Mouse (Mus musculus) heart, embryonic 16.5 days (tissue): Measurements from ENCODE around the gene Ppox. TPM values are rescaled to one million over a fixed set of nuclear protein-coding genes. Genes with fewer than 3 reads are reported as not detected.
"Not testable (repeated sequence)": the region's sequence is repeated elsewhere in the genome, so short reads cannot be mapped to it uniquely, and the experiment has no call there.

Experiments
- ATAC-seq: fragments of 200-750 bp; cut with Nextera tagmentation; replicated peaks from 2 replicates; pipeline ENCODE4 v1.8.0; 2017; ENCODE audit warnings: moderate number of reproducible peaks; ENCODE audit not compliant: insufficient read depth, low FRiP score; ENCODE audit errors: extremely low read depth
- H3K27ac ChIP-seq: fragments of 300-500 bp; sonication (generic); 2 replicates; pipeline ENCODE4 v1.5.1; 2014; ENCODE audit warnings: mild to moderate bottlenecking, low read length, control low read depth, moderate library complexity
- H3K27me3 ChIP-seq: fragments of 300-500 bp; sonication (generic); 2 replicates; pipeline ENCODE4 v1.6.1; 2014; ENCODE audit warnings: low read length, mixed read lengths; ENCODE audit not compliant: control insufficient read depth, insufficient read depth
- H3K36me3 ChIP-seq: fragments of 300-500 bp; sonication (generic); 2 replicates; pipeline ENCODE4 v1.6.1; 2014; ENCODE audit not compliant: control insufficient read depth, insufficient read depth
- H3K4me1 ChIP-seq: fragments of 300-500 bp; sonication (generic); 2 replicates; pipeline ENCODE4 v1.6.1; 2014; ENCODE audit warnings: low read length, mixed read lengths; ENCODE audit not compliant: control insufficient read depth, insufficient read depth
- H3K4me2 ChIP-seq: fragments of 300-500 bp; sonication (generic); 2 replicates; pipeline ENCODE4 v1.6.1; 2014; ENCODE audit warnings: low read depth, mild to moderate bottlenecking, control low read depth, low read length
- H3K4me3 ChIP-seq: fragments of 300-500 bp; sonication (generic); 2 replicates; pipeline ENCODE4 v1.5.1; 2014; ENCODE audit warnings: mild to moderate bottlenecking, control low read depth, low read length
- H3K9ac ChIP-seq: fragments of 300-500 bp; sonication (generic); 2 replicates; pipeline ENCODE4 v1.6.1; 2014; ENCODE audit warnings: low read length, control low read depth
- H3K9me3 ChIP-seq: fragments of 300-500 bp; sonication (generic); replicated peaks from 2 replicates; pipeline ENCODE4 v1.6.1; 2016; ENCODE audit warnings: low read length; ENCODE audit not compliant: control insufficient read depth
- WGBS: fragments of 180-500 bp; shearing (Covaris S2); extraction: QIAGEN DNeasy Blood & Tissue Kit; methylation state at CpG from one replicate; pipeline ENCODE4 v1.1.7; 2014; 5-methylcytosine and 5-hydroxymethylcytosine counted together
- polyA plus RNA-seq: library from polyadenylated mRNA; unstranded; fragments of >200 nt; fragmentation: Nextera tagmentation; extraction: Ambion mirVana; gene quantifications from 2 replicates; pipeline ENCODE4 v1.2.1, GENCODE M21; 2015

The Ppox gene
- polyA plus RNA-seq, 1 experiment from 2014 or later: 32.4 TPM

DNA sequence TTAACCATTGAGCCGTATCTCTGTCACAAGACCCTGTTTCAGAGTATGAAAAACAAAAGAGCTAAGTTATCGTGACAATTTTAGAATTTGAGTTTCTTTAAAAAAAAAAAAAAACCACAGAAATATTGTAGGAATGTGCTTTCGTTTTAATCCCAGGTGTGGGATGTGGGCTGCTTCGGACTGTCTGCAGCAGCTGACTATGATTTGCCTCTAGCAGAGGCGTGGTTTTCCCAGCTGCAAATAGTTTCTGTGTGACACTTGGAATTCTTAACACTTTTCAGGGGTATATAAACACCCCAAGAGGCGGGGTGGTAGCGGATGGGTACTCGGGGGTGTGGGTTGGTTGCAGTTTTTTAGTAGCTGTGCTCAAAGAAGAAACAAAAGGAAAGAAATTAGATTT is 35.6 kb downstream of the Ppox start:
- no peak for ATAC-seq
- H3K4me3 ChIP-seq: no peak overlapping the region
- H3K27ac ChIP-seq: no peak overlapping the region
- WGBS: 81% methylated on average over 8 of the region's 8 CpGs
- no peaks in the 10 kb centered on the region for H3K9me3 ChIP-seq
- no peak overlapping the region; the same call in 1 of the 2 replicates for H3K9ac ChIP-seq
- H3K36me3 ChIP-seq: peaks cover 26% of the 10 kb centered on the region
- H3K4me2 ChIP-seq: no peak overlapping the region; the same call in 1 of the 2 replicates
- no peaks in the 10 kb centered on the region for H3K27me3 ChIP-seq
- H3K4me1 ChIP-seq: peaks cover 21% of the 10 kb centered on the region

DNA sequence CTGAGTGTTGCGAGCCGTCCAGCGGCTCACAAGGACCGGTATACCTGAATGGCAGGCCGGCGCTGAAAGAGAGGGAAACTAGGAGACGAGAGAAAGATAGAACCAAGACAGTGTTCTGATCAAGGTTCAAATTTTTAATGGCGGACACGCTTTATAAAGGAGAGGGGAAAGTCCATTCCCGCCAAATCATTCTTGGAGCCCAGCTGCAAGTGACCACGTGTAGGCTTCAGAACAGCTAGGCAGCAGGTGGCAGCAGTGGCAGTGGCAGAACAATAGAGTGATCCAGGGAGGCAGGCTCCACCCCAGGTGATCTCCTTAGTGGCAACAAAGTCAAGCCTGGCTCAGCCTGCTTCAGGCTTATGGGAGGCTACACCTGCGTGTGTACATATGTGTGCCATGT is 39.0 kb downstream of the Ppox start:
- ATAC-seq, H3K4me2 ChIP-seq, H3K9ac ChIP-seq, H3K9me3 ChIP-seq, H3K4me1 ChIP-seq, H3K27me3 ChIP-seq, H3K4me3 ChIP-seq, H3K27ac ChIP-seq: not testable (repeated sequence)
- peaks cover 52% of the 10 kb centered on the region for H3K36me3 ChIP-seq
- 88% methylated on average over 12 of the region's 12 CpGs for WGBS

DNA sequence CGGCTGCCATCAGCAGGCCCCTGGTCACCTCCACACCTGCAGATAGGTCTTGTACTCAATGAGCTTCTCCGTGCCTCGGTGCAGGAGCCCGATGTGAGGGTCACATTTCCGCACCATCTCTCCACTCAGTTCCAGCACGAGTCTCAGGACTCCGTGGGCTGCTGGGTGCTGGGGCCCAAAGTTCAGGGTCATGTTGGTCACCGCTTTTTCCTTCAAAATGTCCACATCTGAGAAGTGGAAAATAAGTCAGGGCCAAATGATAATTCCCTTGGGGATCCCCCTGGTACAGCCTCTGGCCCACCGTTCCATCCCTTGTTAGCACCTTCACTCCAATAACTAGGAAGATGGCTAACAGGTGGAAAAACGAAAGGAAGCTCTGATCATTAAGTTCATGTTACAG is 40.1 kb downstream of the Ppox start:
- ATAC-seq: no peak
- Histone ChIP-seq H3K27ac (no peak overlapping the region), H3K4me3 (no peak overlapping the region), H3K9me3 (no peaks in the 10 kb centered on the region), H3K36me3 (peaks cover 62% of the 10 kb centered on the region), H3K4me1 (peaks cover 6% of the 10 kb centered on the region), H3K4me2 (no peak overlapping the region), H3K9ac (no peak overlapping the region), H3K27me3 (no peaks in the 10 kb centered on the region)
- 88% methylated on average over 10 of the region's 10 CpGs for WGBS

DNA sequence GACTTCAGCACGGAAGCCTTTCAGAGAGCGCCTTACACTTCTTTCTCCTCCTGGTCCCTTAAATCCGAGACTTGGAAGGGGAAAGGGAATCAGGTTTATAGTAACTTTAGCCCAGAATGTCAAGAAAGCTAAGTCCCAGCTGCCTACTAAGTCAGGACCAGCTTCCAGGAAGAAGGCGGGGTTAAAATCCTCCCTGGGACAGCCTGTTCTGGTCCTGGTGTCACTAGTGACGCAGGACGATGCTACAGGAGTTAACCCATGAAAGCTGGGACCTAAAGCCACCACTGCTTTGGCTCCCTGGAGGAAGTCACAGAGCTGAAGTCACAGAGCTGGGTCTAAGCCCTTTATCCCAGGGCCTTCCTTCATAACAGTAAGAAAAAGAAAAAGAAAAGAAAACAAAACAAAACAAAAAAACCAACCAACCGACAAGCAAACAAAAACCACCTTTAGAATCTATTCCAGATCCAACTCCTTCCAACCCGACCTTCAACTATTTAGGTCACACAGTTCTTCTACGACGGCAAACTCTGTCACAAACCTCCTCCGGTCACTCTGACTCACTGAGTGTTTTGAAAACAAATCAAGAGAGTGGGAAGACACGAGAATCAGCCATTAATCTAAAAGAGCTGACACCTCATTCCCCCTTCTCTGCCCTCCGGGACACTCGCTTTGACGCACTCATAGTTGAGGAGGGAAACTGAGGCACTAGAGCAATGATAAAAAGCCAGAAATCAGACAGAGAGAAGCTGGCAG is 40.8 kb downstream of the Ppox start:
- H3K9me3 ChIP-seq: no peaks in the 10 kb centered on the region
- H3K27me3 ChIP-seq: no peaks in the 10 kb centered on the region
- H3K27ac ChIP-seq: no peak overlapping the region
- WGBS: 72% methylated on average over 15 of the region's 15 CpGs
- no peak for ATAC-seq
- peaks cover 8% of the 10 kb centered on the region for H3K4me1 ChIP-seq
- no peak overlapping the region for H3K9ac ChIP-seq
- H3K4me2 ChIP-seq: no peak overlapping the region
- no peak overlapping the region for H3K4me3 ChIP-seq
- peaks cover 67% of the 10 kb centered on the region for H3K36me3 ChIP-seq

DNA sequence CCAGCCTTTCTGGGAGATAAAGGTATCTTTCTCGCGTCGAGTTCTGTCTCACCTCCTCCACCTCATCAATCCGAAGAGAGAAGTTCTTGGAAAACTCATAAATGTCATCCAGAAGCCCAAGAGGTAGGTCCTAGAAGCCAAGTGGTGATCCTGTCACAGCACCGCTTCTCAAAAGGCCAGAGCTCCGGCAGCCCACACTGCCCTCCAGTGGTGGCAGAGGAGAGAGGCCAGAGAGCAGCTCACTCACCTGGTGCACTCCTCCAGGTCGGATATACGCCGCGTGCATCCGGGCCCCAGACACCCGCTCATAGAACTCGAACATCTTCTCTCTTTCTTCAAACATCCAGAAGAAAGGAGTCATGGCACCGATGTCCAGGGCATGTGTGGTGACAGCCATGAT is 42.5 kb downstream of the Ppox start:
- no peak overlapping the region for H3K4me2 ChIP-seq
- H3K27me3 ChIP-seq: no peaks in the 10 kb centered on the region
- peaks cover 8% of the 10 kb centered on the region for H3K4me1 ChIP-seq
- 77% methylated on average over 14 of the region's 14 CpGs for WGBS
- H3K4me3 ChIP-seq: no peak overlapping the region
- H3K9ac ChIP-seq: no peak overlapping the region
- no peak overlapping the region for H3K27ac ChIP-seq
- no peak for ATAC-seq
- H3K9me3 ChIP-seq: no peaks in the 10 kb centered on the region
- H3K36me3 ChIP-seq: peaks cover 71% of the 10 kb centered on the region

DNA sequence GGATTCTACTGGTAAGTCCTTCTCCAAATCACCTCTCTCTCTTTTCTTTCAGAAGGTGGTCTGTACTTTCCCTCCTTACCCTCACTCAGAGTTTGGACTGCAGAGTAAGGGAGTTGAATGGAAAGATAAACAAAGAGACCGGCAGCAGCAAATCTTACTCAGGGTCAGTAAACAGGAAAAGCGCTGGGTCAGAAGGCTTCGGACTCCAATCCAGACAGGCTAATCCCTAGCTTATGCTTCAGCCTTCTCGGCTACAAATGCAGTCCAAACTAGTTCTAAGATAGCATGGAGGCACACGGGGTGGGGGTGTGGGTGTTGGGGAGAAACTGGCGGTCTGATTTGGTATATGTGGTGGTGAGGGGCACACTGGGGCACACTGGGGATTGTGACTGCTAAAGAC is 43.5 kb downstream of the Ppox start:
- H3K9ac ChIP-seq: no peak overlapping the region
- H3K36me3 ChIP-seq: peaks cover 61% of the 10 kb centered on the region
- H3K4me1 ChIP-seq: peaks cover 8% of the 10 kb centered on the region
- H3K27ac ChIP-seq: no peak overlapping the region
- H3K4me2 ChIP-seq: no peak overlapping the region
- ATAC-seq: no peak
- no peak overlapping the region for H3K4me3 ChIP-seq
- 74% methylated on average over 6 of the region's 6 CpGs for WGBS
- no peaks in the 10 kb centered on the region for H3K27me3 ChIP-seq
- no peaks in the 10 kb centered on the region for H3K9me3 ChIP-seq

DNA sequence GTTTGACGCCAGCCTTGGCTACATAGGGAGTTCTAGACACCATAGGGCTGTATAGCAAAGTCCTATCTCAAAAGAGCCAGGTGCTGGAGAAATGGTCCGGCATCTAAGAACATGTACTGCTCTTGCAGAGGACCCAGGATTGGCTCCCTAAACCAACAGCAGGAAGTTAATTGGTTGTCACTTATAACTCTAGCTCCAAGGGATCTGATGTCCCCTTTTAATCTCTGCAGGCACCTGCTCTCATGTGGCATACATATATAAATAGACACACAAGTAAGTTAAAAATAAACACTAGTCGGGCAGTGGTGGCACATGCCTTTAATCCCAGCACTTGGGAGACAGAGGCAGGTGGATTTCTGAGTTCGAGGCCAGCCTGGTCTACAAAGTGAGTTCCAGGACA is 45.2 kb downstream of the Ppox start:
- Histone ChIP-seq H3K9ac (no peak overlapping the region), H3K27ac (peak overlapping the region; percentile 61; the same call in 1 of the 2 replicates), H3K27me3 (no peaks in the 10 kb centered on the region), H3K4me2 (no peak overlapping the region), H3K9me3 (no peaks in the 10 kb centered on the region), H3K36me3 (peaks cover 54% of the 10 kb centered on the region), H3K4me3 (no peak overlapping the region), H3K4me1 (peaks cover 8% of the 10 kb centered on the region)
- WGBS: 45% methylated on average over 4 of the region's 4 CpGs
- ATAC-seq: 0 out of 2 replicates have a peak, but pooled peaks have one; percentile 15

DNA sequence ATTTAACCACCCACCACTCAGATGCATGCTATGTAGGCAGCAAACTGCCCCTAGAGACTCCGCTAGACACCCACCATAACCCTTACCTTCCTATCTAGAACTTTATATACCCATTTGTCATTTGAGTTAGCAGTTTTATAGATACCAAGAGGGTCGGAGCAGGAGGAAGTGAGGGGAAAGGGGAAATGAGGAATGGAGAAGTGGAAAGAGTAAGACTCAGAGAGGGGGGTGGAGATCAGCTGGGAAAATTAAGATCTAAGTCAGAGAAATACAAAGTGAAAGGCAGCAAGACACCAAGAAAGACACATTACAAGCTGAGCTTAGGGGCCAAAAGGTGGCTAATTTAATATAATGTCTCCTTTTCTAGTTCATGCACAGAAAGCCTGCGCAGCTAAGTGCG is 46.4 kb downstream of the Ppox start:
- Histone ChIP-seq H3K4me2 (no peak overlapping the region), H3K27ac (0 out of 2 replicates have a peak overlapping the region, but pooled peaks have one; percentile 11), H3K4me1 (peaks cover 8% of the 10 kb centered on the region), H3K4me3 (no peak overlapping the region), H3K9ac (no peak overlapping the region), H3K36me3 (peaks cover 52% of the 10 kb centered on the region), H3K9me3 (no peaks in the 10 kb centered on the region), H3K27me3 (no peaks in the 10 kb centered on the region)
- WGBS: 93% methylated on average over 4 of the region's 4 CpGs
- ATAC-seq: no peak

DNA sequence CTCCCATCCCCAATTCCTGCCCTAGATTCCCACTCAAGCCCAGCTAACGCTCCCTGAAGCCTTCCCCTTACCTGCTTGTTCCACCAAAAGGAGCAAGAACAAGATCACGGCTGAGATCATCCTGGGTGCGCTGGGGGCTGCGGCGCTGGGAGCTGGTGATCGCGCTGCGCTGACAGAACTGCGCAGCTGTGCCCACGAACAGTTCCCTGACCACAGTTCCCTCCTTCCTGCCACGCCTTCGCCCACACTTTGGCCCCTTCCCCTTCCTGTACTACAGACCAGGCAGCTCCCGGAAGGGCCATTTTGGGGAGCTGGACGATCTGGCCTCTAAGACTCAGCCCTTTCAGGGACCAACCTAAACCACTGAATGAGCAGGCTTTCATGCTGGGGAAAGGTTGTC is 46.9 kb downstream of the Ppox start, which contains the start of gene Fcer1g:
Fcer1g (minus strand) TSS at position 240 of the 400 bp plus-strand sequence.
- no peak for ATAC-seq
- H3K27me3 ChIP-seq: no peaks in the 10 kb centered on the region
- H3K36me3 ChIP-seq: peaks cover 50% of the 10 kb centered on the region
- H3K4me3 ChIP-seq: no peak within 1 kb of the TSS
- H3K4me1 ChIP-seq: peaks cover 8% of the 10 kb centered on the region
- H3K9me3 ChIP-seq: no peaks in the 10 kb centered on the region
- no peak within 1 kb of the TSS for H3K9ac ChIP-seq
- H3K27ac ChIP-seq: peak within 1 kb of the TSS; percentile 11; the same call in 1 of the 2 replicates
- H3K4me2 ChIP-seq: no peak within 1 kb of the TSS
- WGBS: 84% methylated on average over 14 of the region's 14 CpGs
